Mouse (Mus musculus) c-Kit-positive CD71-positive TER-119-positive erythroid progenitor cells, embryonic 14.5 days (primary cell): ENCODE data around the gene Defa23.
"Not testable (repeated sequence)": the region's sequence is repeated elsewhere in the genome, so short reads cannot be mapped to it uniquely, and the experiment has no call there.

Experiments
- DNase-seq: peaks from one replicate; pipeline ENCODE4 v3.0.0-alpha.2; 2013; ENCODE audit warnings: low spot score

Gene Defa23

DNA sequence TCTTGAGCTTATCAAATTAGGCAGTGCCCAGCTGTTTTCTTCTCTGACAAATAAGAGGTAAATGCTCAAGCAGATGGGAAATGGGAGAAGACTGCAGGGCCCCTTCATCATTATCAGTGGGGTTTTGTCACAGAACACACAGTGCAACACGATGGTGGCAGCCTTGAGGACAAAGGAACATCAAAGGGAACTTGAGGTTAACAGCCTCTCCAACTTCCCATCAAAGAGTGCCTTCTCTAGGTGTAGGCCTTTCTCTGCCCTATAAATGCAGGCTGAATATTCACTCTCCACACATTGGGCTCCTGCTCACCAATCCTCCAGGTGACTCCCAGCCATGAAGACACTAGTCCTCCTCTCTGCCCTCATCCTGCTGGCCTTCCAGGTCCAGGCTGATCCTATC, at the start of gene Defa23:
Gene Defa23, plus strand, starts transcription at position 301 of the 400 bp plus-strand sequence.
- DNase-seq, result not testable (repeated sequence)

DNA sequence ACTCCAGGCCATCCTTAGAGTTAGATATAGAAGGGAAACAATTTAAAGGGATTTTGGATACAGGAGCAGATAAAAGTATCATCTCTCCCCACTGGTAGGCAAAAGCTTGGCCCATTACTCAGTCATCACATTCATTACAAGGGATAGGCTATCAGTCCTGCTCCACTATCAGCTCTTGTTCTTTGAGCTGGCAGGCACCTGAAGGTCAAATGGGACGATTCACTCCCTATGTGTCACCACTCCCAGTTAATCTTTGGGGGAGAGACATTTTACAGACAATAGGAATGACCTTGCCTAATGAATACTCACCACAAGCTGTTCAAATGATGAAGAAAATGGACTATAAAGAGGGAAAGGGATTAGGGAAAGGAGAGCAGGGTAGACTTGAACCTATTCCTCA, 48.0 kb upstream of the Defa23 start:
- no peak for DNase-seq

DNA sequence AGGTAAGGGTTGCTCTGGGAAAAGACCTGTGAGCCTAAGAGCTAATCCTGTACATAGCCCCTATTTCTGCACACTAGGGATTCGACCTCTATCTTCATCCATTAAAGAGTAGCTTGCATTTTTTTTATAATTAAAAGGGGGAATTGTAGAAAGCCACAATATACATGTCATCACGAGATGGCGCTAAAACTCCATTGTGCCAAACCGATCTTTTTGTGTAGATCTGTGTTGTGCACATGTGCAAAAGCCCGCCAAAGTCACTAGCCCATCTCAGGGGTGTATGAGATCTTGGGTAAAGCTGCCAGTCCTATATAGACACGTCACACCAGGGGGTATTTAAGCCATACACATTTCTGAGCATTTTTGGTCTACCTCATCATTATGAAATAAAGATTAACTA, 46.3 kb upstream of the Defa23 start:
- DNase-seq, result not testable (repeated sequence)

GRCm38 (mm10) chr8:21010548-21010947, 44.3 kb upstream of the Defa23 start:
- not testable (repeated sequence) for DNase-seq

GRCm38 (mm10) chr8:21025245-21025644, 29.6 kb upstream of the Defa23 start, which contains the start of gene Defa21:
TSS of gene Defa21 (plus strand) at chr8:21025545.
- not testable (repeated sequence) for DNase-seq

DNA sequence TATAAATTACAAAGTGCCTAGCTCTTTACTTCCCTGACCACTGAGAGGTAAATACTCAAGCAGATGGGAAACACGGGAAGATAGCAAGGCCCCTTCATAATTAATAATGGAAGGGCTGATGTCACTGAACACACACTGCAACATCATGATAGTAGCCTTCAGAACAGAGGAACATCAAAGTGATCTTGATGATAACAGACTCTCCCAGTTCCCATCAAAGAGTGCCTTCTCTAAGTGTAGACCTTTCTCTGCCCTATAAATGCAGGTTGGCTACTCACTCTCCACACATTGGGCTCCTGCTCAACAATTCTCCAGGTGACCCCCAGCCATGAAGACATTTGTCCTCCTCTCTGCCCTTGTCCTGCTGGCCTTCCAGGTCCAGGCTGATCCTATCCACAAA, 9.9 kb downstream of the Defa23 start, which contains the start of gene Defa35:
Gene Defa35, plus strand, starts transcription at position 301 of the 400 bp plus-strand sequence.
- not testable (repeated sequence) for DNase-seq

DNA sequence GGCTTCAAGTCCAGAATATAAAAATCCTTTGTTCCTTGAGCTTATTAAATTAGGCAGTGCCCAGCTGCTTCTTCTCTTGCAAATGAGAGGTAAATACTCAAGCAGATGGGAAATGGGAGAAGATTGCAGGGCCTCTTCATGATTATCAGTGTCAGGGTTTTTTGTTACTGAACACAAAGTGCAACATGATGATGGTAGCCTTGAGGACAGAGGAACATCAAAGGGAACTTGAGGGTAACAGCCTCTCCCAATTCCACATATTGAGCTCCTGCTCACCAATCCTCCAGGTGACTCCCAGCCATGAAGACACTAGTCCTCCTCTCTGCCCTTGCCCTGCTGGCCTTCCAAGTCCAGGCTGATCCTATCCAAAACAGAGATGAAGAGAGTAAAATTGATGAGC, 29.3 kb downstream of the Defa23 start, which contains the start of gene Defa25:
Gene Defa25, plus strand, starts transcription at position 301 of the 400 bp plus-strand sequence.
- not testable (repeated sequence) for DNase-seq

DNA sequence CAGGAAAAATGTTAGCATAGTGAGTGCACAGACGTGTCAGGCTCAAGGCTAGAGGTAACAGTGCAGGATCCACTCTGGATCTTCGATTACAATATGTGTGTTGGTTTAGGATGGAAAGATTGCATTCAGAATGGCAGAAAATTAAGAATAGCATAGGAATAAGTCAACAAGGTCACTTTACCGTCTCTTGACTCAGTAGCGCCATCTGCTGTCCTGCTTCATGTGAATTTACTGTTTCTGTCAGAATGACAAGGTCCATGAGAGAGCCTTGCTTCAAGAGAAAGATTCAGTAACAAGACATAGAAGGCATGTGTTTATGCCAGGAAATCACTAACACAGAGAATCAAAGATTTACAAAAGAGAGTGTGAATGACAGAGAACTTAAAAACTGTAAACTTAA, 38.3 kb downstream of the Defa23 start:
- DNase-seq, result no peak

DNA sequence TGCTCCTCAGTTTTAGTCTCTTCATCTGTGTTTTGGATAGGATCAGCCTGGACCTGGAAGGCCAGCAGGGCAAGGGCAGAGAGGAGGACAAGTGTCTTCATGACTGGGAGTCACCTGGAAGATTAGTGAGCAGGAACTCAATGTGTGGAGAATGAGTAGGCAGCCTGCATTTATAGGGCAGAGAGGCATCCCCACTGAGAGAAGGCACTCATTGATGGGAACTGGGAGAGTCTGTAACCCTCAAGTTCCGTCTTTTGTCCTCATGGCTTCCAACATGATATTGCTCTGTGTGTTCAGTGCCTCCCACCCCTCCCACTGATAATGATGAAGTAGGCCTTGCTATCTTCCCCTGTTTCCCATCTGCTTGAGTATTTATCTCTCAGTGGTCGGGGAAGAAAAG, 41.1 kb downstream of the Defa23 start, which contains the start of gene Gm14851:
Gene Gm14851, minus strand, starts transcription at position 101 of the 400 bp plus-strand sequence.
- not testable (repeated sequence) for DNase-seq
